15 mouse cellular contexts compared by ENCODE assay signal in genomic region chr14:96775801-96776200, GRCm38 (mm10).
"Had no signal": no experiment of that assay in that cellular context is flagged by ENCODE, and none has a peak within 500 bp of the region (broad histone marks: within the 10 kb centered on the region; RNA-seq: fewer than 3 reads in every experiment).

No protein-coding gene starts in this region.

- H3K27ac ChIP-seq: midbrain, embryonic 13.5 days; midbrain, embryonic 15.5 days; neural tube, embryonic 12.5 days; stomach, embryonic 15.5 days; stomach, postnatal 0 days had no signal

- ATAC-seq: midbrain, embryonic 13.5 days; midbrain, embryonic 15.5 days had no signal

- H3K9ac ChIP-seq: lung, embryonic 14.5 days; midbrain, embryonic 13.5 days; midbrain, embryonic 15.5 days; neural tube, embryonic 12.5 days; stomach, embryonic 15.5 days had no signal

- H3K4me2 ChIP-seq: lung, embryonic 14.5 days; midbrain, embryonic 11.5 days; midbrain, embryonic 13.5 days; midbrain, embryonic 15.5 days; neural tube, embryonic 12.5 days; stomach, embryonic 15.5 days had no signal

- H3K27me3 ChIP-seq: megakaryocyte, embryonic 14.5 days; midbrain, embryonic 13.5 days; midbrain, embryonic 15.5 days; neural tube, embryonic 12.5 days; stomach, embryonic 15.5 days had no signal

- H3K36me3 ChIP-seq: midbrain, embryonic 13.5 days; midbrain, embryonic 15.5 days; neural tube, embryonic 12.5 days; stomach, embryonic 15.5 days had no signal

- H3K4me3 ChIP-seq: megakaryocyte, embryonic 14.5 days; midbrain, embryonic 13.5 days; midbrain, embryonic 15.5 days; neural tube, embryonic 12.5 days; stomach, embryonic 15.5 days had no signal

- DNase-seq: lung, adult 18-20 months; lung, embryonic 14.5 days; lung, postnatal 10 days; lung, postnatal 4 days; right cerebral cortex, postnatal 14 days; thymus, adult 2 months; thymus, postnatal 14 days; thymus, postnatal 36 days had no signal

- H3K4me1 ChIP-seq: megakaryocyte, embryonic 14.5 days; midbrain, embryonic 13.5 days; midbrain, embryonic 15.5 days; neural tube, embryonic 12.5 days; stomach, embryonic 15.5 days had no signal

- H3K9me3 ChIP-seq: megakaryocyte, embryonic 14.5 days; midbrain, embryonic 13.5 days; midbrain, embryonic 15.5 days; neural tube, embryonic 12.5 days; stomach, embryonic 15.5 days had no signal
